Mouse (Mus musculus): ENCODE data around the gene Mmgt2. TPM values are rescaled to one million over a fixed set of nuclear protein-coding genes. Genes with fewer than 3 reads are reported as not detected.
A peak's percentile ranks its signal among the peaks of the same experiment; 100 is the strongest.

Mmgt2 gene
- polyA plus RNA-seq (2015; fragmentation: Nextera tagmentation; extraction: Ambion mirVana), result 62.2 and 67.7 TPM in 2 replicates

GRCm38 (mm10) chr11:62648591-62649391, at the start of gene Mmgt2:
Mmgt2 (plus strand) TSS chr11:62648664.
- H3K4me2 ChIP-seq (replicated peaks; ENCODE audit: low read depth), result peak within 1 kb of the TSS; percentile 93
- 1% methylated on average over 34 of the region's 53 CpGs for WGBS
- TF ChIP-seq CTCF (IDR thresholded peaks at IDR 0.05; ENCODE audit: low read depth), result peak; percentile 96

GRCm38 (mm10) chr11:62601732-62602618, 46.5 kb upstream of the Mmgt2 start:
- Histone ChIP-seq H3K4me1 (replicated peaks; ENCODE audit: control insufficient read depth, insufficient read depth, low read length) (peaks cover 3% of the 10 kb centered on the region; the same call in 1 of the 2 replicates), H3K27me3 (replicated peaks; ENCODE audit: control insufficient read depth, insufficient read depth, low read length) (no peaks in the 10 kb centered on the region), H3K27ac (ENCODE audit: low read depth, low read length) (peak overlapping the region; percentile 95), H3K9me3 (ENCODE audit: control insufficient read depth) (no peaks in the 10 kb centered on the region), H3K4me2 (replicated peaks; ENCODE audit: low read depth) (peak overlapping the region; percentile 82), H3K9ac (ENCODE audit: low read depth, low read length) (peak overlapping the region; percentile 83), H3K36me3 (ENCODE audit: control insufficient read depth, insufficient read depth) (peaks cover 29% of the 10 kb centered on the region), H3K4me3 (ENCODE audit: low read depth, low read length) (peak overlapping the region; percentile 83)
- TF ChIP-seq CTCF (IDR thresholded peaks at IDR 0.05; ENCODE audit: low read depth), result no peak
- no peak for ATAC-seq
- 12% methylated on average over 17 of the region's 17 CpGs for WGBS

More at GRCm38 (mm10) chr11:62648591-62649391, at the start of gene Mmgt2:
- Histone ChIP-seq H3K36me3 (ENCODE audit: control insufficient read depth, insufficient read depth) (peaks cover 13% of the 10 kb centered on the region; the same call in 1 of the 2 replicates), H3K4me1 (replicated peaks; ENCODE audit: control insufficient read depth, insufficient read depth, low read length) (peaks cover 13% of the 10 kb centered on the region), H3K27me3 (replicated peaks; ENCODE audit: control insufficient read depth, insufficient read depth, low read length) (no peaks in the 10 kb centered on the region), H3K4me3 (ENCODE audit: low read depth, low read length) (peak within 1 kb of the TSS; percentile 79), H3K9me3 (ENCODE audit: control insufficient read depth) (no peaks in the 10 kb centered on the region), H3K9ac (ENCODE audit: low read depth, low read length) (peak within 1 kb of the TSS; percentile 79), H3K27ac (ENCODE audit: low read depth, low read length) (peak within 1 kb of the TSS; percentile 93)
- peak; percentile 92 for ATAC-seq

GRCm38 (mm10) chr11:62602619-62603311, 45.7 kb upstream of the Mmgt2 start:
- Histone ChIP-seq H3K4me3 (ENCODE audit: low read depth, low read length) (peak overlapping the region; percentile 83), H3K9me3 (ENCODE audit: control insufficient read depth) (no peaks in the 10 kb centered on the region), H3K27ac (ENCODE audit: low read depth, low read length) (peak overlapping the region; percentile 95), H3K4me1 (replicated peaks; ENCODE audit: control insufficient read depth, insufficient read depth, low read length) (peaks cover 3% of the 10 kb centered on the region; the same call in 1 of the 2 replicates), H3K27me3 (replicated peaks; ENCODE audit: control insufficient read depth, insufficient read depth, low read length) (no peaks in the 10 kb centered on the region), H3K36me3 (ENCODE audit: control insufficient read depth, insufficient read depth) (peaks cover 37% of the 10 kb centered on the region), H3K4me2 (replicated peaks; ENCODE audit: low read depth) (peak overlapping the region; percentile 82), H3K9ac (ENCODE audit: low read depth, low read length) (peak overlapping the region; percentile 83)
- WGBS, result under 1% methylated on average over 58 of the region's 58 CpGs
- peak; percentile 89 for ATAC-seq
- peak; percentile 31; the same call in 1 of the 2 replicates for TF ChIP-seq CTCF (IDR thresholded peaks at IDR 0.05; ENCODE audit: low read depth)

- Histone ChIP-seq H3K27me3 (replicated peaks; ENCODE audit: control insufficient read depth, insufficient read depth, low read length) (no peaks in the 10 kb centered on the region), H3K4me2 (replicated peaks; ENCODE audit: low read depth) (peak overlapping the region; percentile 82), H3K9me3 (ENCODE audit: control insufficient read depth) (no peaks in the 10 kb centered on the region), H3K36me3 (ENCODE audit: control insufficient read depth, insufficient read depth) (peaks cover 39% of the 10 kb centered on the region), H3K4me3 (ENCODE audit: low read depth, low read length) (peak overlapping the region; percentile 83), H3K9ac (ENCODE audit: low read depth, low read length) (peak overlapping the region; percentile 83), H3K27ac (ENCODE audit: low read depth, low read length) (peak overlapping the region; percentile 95), H3K4me1 (replicated peaks; ENCODE audit: control insufficient read depth, insufficient read depth, low read length) (peaks cover 3% of the 10 kb centered on the region; the same call in 1 of the 2 replicates)
- peak; percentile 58 for TF ChIP-seq CTCF (IDR thresholded peaks at IDR 0.05; ENCODE audit: low read depth)
- under 1% methylated on average over 13 of the region's 13 CpGs for WGBS
- ATAC-seq, result peak; percentile 5; the same call in 1 of the 2 replicates
These were observed 45.0 kb upstream of the Mmgt2 start for GRCm38 (mm10) chr11:62603312-62604056.

- Histone ChIP-seq H3K4me2 (replicated peaks; ENCODE audit: low read depth) (peak overlapping the region; percentile 82), H3K4me3 (ENCODE audit: low read depth, low read length) (peak overlapping the region; percentile 83), H3K36me3 (ENCODE audit: control insufficient read depth, insufficient read depth) (peaks cover 46% of the 10 kb centered on the region), H3K27me3 (replicated peaks; ENCODE audit: control insufficient read depth, insufficient read depth, low read length) (no peaks in the 10 kb centered on the region), H3K27ac (ENCODE audit: low read depth, low read length) (peak overlapping the region; percentile 95), H3K9ac (ENCODE audit: low read depth, low read length) (peak overlapping the region; percentile 38; the same call in 1 of the 2 replicates), H3K4me1 (replicated peaks; ENCODE audit: control insufficient read depth, insufficient read depth, low read length) (peaks cover 3% of the 10 kb centered on the region; the same call in 1 of the 2 replicates), H3K9me3 (ENCODE audit: control insufficient read depth) (no peaks in the 10 kb centered on the region)
- no peak for TF ChIP-seq CTCF (IDR thresholded peaks at IDR 0.05; ENCODE audit: low read depth)
- ATAC-seq, result no peak
- WGBS, result 10% methylated on average over 5 of the region's 5 CpGs
These were observed 44.2 kb upstream of the Mmgt2 start for GRCm38 (mm10) chr11:62604123-62604706.
